Mouse (Mus musculus): Measurements from ENCODE around the gene Ntn1. TPM values are rescaled to one million over a fixed set of nuclear protein-coding genes. Genes with fewer than 3 reads are reported as not detected.

Ntn1 gene
- polyA plus RNA-seq, 1 experiment: 0.09 TPM

DNA sequence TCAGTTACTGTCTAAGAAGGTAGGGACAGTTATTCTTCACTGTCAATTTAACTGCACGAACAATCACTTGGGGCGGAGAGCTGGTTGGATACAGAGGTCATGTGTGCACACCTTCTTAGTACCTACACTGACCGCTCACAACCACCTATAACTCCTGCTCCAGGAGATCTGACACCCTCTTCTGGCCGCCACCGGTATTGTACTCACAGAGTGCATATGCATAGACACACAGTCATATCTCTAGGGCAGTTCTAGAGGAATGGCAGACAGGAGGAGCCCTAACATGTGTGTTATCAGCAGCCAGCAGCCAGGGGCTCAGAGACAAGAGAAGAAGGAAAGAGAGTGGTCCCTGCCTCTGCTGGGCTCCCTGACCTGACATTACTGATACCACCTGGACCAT, 169.1 kb downstream of the Ntn1 start:
- no peak overlapping the region for H3K4me3 ChIP-seq (ENCODE audit: insufficient read depth, low read length)
- TF ChIP-seq POLR2A (IDR thresholded peaks at IDR 0.05; ENCODE audit: borderline replicate concordance, low read depth, low read length): no peak
- TF ChIP-seq CTCF (IDR thresholded peaks at IDR 0.05; ENCODE audit: low read depth, low read length): no peak
- no peak overlapping the region for H3K27ac ChIP-seq (ENCODE audit: insufficient read depth, low read depth, low read length)
- H3K4me1 ChIP-seq (ENCODE audit: control insufficient read depth, insufficient read depth, low read length): no peaks in the 10 kb centered on the region

DNA sequence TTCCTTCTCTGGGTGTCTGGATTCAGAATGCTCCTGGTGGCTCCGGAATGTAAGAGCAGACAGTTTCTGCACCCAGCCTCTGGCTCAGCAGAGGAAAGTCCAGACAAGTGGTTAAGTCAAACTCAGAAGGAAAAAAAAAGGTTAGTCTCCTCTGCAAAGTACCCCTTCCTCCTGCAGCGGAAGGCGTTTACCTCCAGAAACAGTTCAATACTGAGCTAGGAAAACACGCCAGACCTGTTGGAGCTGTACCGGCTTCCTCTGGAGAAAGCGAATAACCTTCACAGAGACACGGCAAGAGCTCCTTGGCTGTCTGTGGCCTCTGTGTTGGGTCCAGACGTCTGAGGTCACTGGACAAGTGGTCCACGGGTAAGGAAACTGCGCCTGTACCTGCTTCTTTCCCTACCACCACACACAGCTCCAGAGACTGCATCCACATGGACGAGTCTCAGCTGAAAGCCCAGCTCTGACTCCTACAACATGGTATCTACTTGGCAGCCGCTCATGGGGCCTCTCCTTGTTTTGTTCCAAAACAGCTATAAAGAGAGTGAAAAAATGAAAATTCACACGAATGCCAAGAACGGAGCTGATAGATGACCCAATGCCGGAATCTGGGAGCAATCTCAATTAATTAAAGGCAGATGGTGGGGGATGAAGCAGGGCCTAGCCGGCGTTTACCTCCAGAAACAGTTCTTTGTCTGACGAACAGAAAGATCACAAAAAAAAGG, 171.5 kb downstream of the Ntn1 start:
- no peak overlapping the region for H3K27ac ChIP-seq (ENCODE audit: insufficient read depth, low read depth, low read length)
- H3K4me3 ChIP-seq (ENCODE audit: insufficient read depth, low read length): no peak overlapping the region
- H3K4me1 ChIP-seq (ENCODE audit: control insufficient read depth, insufficient read depth, low read length): no peaks in the 10 kb centered on the region
- TF ChIP-seq POLR2A (IDR thresholded peaks at IDR 0.05; ENCODE audit: borderline replicate concordance, low read depth, low read length): no peak
- no peak for TF ChIP-seq CTCF (IDR thresholded peaks at IDR 0.05; ENCODE audit: low read depth, low read length)

DNA sequence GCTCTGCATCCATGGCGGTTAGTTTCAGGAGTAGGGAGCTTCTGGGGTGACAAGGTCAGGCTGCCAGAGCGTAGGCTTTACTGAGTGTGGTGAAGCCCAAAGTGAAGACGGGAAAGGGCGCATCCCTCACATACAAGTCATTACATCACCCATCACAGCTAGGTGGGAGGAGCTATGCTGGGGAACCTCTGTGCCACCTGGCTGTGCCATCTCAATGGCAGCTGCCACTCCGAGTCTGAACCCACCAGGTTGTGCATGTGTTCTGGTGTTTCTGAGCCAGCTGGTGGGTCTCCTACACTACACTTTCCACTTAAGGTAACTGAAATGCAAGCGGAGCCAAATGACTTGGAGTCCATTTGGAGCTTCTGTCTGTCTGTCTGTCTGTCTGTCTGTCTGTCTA, 172.8 kb downstream of the Ntn1 start:
- Histone ChIP-seq H3K27ac (ENCODE audit: insufficient read depth, low read depth, low read length) (no peak overlapping the region), H3K4me1 (ENCODE audit: control insufficient read depth, insufficient read depth, low read length) (no peaks in the 10 kb centered on the region), H3K4me3 (ENCODE audit: insufficient read depth, low read length) (no peak overlapping the region)
- TF ChIP-seq POLR2A (IDR thresholded peaks at IDR 0.05; ENCODE audit: borderline replicate concordance, low read depth, low read length) (no peak), CTCF (IDR thresholded peaks at IDR 0.05; ENCODE audit: low read depth, low read length) (no peak)

DNA sequence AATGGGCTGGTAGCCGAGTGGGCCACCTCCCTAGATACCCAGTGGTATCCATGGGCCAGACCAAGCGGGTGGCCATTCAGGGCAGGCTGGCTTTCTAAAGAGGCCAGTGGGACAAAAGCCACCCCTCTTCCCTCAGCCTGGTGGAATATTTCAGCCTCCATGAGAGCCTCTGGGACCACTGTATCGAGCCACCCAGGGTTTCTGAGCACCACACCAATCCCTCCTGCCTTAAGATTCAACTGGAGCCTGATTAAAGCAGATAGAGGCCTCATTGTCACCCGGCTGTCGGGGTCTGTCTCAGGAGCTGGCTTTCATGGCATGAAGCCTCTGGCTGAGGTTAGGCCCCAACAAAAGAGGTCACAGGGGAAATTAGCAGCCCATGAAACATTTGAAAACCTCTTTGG, 174.0 kb downstream of the Ntn1 start:
- H3K4me3 ChIP-seq (ENCODE audit: insufficient read depth, low read length): no peak overlapping the region
- H3K4me1 ChIP-seq (ENCODE audit: control insufficient read depth, insufficient read depth, low read length): no peaks in the 10 kb centered on the region
- H3K27ac ChIP-seq (ENCODE audit: insufficient read depth, low read depth, low read length): no peak overlapping the region
- TF ChIP-seq CTCF (IDR thresholded peaks at IDR 0.05; ENCODE audit: low read depth, low read length): no peak
- no peak for TF ChIP-seq POLR2A (IDR thresholded peaks at IDR 0.05; ENCODE audit: borderline replicate concordance, low read depth, low read length)

DNA sequence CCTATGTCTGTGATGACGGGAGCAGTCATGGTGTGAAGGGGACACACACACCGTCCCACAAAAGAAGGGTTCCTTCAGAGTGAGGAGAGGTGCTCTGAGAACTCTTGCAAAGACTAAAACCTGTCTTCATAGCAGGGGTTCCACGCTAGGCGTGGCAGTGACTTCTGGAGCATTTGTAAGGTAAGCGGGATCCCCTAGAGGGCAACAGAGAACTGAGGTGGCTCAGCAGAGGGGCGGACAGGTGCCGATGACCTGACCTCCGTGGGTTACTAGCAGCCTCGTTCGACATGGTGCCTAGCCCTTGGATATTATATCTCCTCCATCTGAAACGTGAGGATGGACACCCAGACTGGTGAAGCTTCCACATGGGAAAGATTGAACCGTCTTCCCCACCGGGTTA, 177.5 kb downstream of the Ntn1 start:
- Histone ChIP-seq H3K4me1 (ENCODE audit: control insufficient read depth, insufficient read depth, low read length) (no peaks in the 10 kb centered on the region), H3K27ac (ENCODE audit: insufficient read depth, low read depth, low read length) (no peak overlapping the region), H3K4me3 (ENCODE audit: insufficient read depth, low read length) (no peak overlapping the region)
- TF ChIP-seq CTCF (IDR thresholded peaks at IDR 0.05; ENCODE audit: low read depth, low read length) (no peak), POLR2A (IDR thresholded peaks at IDR 0.05; ENCODE audit: borderline replicate concordance, low read depth, low read length) (no peak)

DNA sequence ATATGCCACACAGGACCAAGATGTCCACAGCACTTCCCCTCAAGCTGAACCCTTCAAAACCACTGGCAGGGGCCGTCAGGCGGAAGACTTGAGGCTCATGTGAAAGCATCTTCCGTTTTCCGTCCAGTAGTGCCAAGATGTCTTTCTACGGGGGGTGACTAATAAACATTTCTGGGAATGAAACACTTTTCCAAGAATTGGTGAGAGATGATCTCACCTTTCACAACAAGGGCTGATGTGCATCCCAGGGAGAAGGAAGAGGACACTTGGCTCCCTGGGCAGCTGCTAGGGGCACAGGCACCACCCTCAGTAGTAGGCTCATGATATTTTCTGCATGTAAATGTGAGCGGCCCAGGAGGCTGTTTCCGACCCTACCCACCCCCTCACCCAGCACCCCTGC, 178.4 kb downstream of the Ntn1 start:
- TF ChIP-seq POLR2A (IDR thresholded peaks at IDR 0.05; ENCODE audit: borderline replicate concordance, low read depth, low read length): no peak
- TF ChIP-seq CTCF (IDR thresholded peaks at IDR 0.05; ENCODE audit: low read depth, low read length): no peak
- H3K4me1 ChIP-seq (ENCODE audit: control insufficient read depth, insufficient read depth, low read length): no peaks in the 10 kb centered on the region
- H3K27ac ChIP-seq (ENCODE audit: insufficient read depth, low read depth, low read length): no peak overlapping the region
- no peak overlapping the region for H3K4me3 ChIP-seq (ENCODE audit: insufficient read depth, low read length)

DNA sequence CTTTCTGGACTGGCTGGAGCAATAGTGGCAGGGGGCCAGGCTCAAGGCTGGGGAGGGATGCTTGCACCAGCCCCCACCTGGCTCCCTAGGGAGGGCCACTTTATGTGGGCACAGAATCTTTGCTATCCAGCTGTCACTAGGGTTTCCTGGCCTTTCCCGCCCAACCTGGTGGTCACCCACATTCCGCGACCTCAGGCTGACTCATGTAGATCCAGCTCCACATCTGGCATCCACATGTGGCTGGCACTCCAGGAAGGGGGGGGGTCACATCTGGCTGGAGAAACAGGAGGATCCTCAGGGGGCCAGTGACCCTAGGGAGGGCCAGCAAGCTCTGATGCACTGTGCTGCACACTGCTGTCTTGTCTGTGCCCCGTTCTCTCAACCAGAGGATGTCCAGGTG, 179.9 kb downstream of the Ntn1 start:
- TF ChIP-seq CTCF (IDR thresholded peaks at IDR 0.05; ENCODE audit: low read depth, low read length): no peak
- no peak for TF ChIP-seq POLR2A (IDR thresholded peaks at IDR 0.05; ENCODE audit: borderline replicate concordance, low read depth, low read length)
- H3K4me1 ChIP-seq (ENCODE audit: control insufficient read depth, insufficient read depth, low read length): no peaks in the 10 kb centered on the region
- no peak overlapping the region for H3K4me3 ChIP-seq (ENCODE audit: insufficient read depth, low read length)
- H3K27ac ChIP-seq (ENCODE audit: insufficient read depth, low read depth, low read length): no peak overlapping the region

DNA sequence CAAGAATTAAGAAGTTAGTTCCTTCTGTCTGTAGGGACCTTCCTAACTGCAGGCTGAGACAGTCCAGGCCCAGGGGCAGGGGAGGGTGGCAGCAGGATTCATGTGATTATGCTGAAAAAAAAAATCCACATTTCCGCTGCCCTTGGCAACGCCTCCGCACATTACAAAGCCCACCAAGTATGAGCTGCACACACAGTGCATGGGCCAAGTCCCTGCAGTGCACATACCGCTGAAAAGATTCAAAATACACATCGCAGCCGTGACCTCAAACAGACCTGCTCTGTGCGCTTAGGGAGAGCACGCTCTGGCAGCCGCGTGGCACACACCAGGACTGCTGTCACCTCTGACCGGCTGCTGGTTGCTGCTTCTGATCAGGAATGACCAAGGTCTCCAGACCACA, 184.6 kb downstream of the Ntn1 start:
- Histone ChIP-seq H3K27ac (ENCODE audit: insufficient read depth, low read depth, low read length) (no peak overlapping the region), H3K4me1 (ENCODE audit: control insufficient read depth, insufficient read depth, low read length) (peaks cover 10% of the 10 kb centered on the region), H3K4me3 (ENCODE audit: insufficient read depth, low read length) (no peak overlapping the region)
- TF ChIP-seq POLR2A (IDR thresholded peaks at IDR 0.05; ENCODE audit: borderline replicate concordance, low read depth, low read length): no peak
- TF ChIP-seq CTCF (IDR thresholded peaks at IDR 0.05; ENCODE audit: low read depth, low read length): no peak

DNA sequence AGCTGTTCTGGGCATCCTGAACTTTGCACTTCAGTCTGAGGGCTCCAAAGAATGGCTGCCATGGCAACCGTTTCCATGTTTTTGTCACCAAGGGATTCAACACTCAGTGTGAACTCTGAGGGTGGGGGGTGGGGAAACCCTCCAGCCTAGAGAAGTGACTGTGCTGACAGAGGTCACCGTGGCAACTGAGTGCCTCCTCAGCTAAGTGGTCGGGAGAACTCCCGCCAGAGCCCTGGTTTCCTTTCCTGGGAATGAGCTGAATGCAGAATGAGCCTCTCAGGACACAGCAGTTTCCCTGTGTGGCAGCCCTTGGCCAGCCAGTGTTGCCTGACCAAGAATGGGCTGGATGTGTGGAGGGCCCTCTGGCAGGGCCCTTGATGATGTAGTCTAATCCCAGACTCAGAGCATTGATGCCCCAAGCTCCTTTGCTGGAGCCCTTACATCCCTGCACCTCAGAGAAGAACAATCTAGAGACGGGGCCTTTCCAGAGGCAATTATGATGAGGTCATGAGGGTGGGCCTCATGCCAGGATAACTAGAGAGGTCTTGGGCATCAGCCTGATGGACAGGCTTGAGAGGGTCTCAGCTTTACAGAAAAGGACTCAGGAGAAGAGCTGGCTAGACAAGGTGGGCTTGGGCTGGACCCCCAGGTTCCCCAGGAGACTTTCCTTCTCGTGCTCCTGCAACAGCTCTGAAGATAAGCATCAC, 185.3 kb downstream of the Ntn1 start:
- Histone ChIP-seq H3K27ac (ENCODE audit: insufficient read depth, low read depth, low read length) (no peak overlapping the region), H3K4me1 (ENCODE audit: control insufficient read depth, insufficient read depth, low read length) (peaks cover 10% of the 10 kb centered on the region), H3K4me3 (ENCODE audit: insufficient read depth, low read length) (no peak overlapping the region)
- TF ChIP-seq POLR2A (IDR thresholded peaks at IDR 0.05; ENCODE audit: borderline replicate concordance, low read depth, low read length) (no peak), CTCF (IDR thresholded peaks at IDR 0.05; ENCODE audit: low read depth, low read length) (no peak)

DNA sequence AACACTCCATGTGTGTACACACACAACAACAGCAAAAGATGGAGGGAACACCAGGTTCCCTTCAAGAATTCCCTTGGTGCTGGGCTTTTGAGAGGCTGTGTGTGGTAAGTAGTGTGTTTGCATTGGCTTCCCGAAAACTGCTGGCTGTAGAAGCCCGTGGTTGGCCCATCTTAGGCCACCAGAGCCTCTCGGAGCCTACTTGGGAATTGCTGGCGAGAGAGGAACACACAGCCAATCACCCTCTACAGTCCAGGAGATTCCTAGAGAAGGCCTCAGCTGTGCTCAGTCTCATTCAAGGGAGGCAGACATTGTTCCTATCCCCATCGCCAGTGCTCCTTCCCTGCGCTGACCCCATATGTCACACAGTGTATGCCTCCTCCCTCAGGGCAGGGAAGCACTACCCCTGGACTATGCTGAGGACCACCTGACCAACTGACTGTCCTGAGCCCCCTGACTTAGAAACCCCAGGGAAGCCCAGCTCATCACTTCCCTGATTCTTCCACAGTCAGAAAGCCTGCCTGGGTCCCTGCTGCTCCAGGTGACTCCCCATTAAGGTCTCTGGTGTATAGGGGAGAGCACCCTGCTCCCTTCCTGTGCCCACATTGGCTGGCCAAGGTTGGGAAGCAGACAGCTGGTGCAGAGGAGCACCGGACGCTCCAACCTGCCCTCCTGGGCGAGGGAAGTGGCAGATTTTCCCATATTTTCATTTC, 186.0 kb downstream of the Ntn1 start:
- Histone ChIP-seq H3K4me3 (ENCODE audit: insufficient read depth, low read length) (no peak overlapping the region), H3K27ac (ENCODE audit: insufficient read depth, low read depth, low read length) (no peak overlapping the region), H3K4me1 (ENCODE audit: control insufficient read depth, insufficient read depth, low read length) (peaks cover 11% of the 10 kb centered on the region)
- no peak for TF ChIP-seq POLR2A (IDR thresholded peaks at IDR 0.05; ENCODE audit: borderline replicate concordance, low read depth, low read length)
- TF ChIP-seq CTCF (IDR thresholded peaks at IDR 0.05; ENCODE audit: low read depth, low read length): no peak

All from bone marrow macrophage, adult 2 months (primary cell).